Mouse (Mus musculus) forebrain, embryonic 13.5 days (tissue): ENCODE measurements around the gene Rap1gds1. TPM values are rescaled to one million over a fixed set of nuclear protein-coding genes. Genes with fewer than 3 reads are reported as not detected.

Source experiments
- ATAC-seq: fragments of 200-750 bp; cut with Nextera tagmentation; 2 replicates; pipeline ENCODE4 v1.8.0; 2017
- H3K27ac ChIP-seq: fragments of 300-500 bp; sonication (generic); 2 replicates; pipeline ENCODE4 v1.5.1; 2015; ENCODE audit warnings: inconsistent platforms, mild to moderate bottlenecking, moderate library complexity
- H3K27me3 ChIP-seq: fragments of 300-500 bp; sonication (generic); 2 replicates; pipeline ENCODE4 v1.6.1; 2015; ENCODE audit warnings: mild to moderate bottlenecking, inconsistent platforms
- H3K36me3 ChIP-seq: fragments of 300-500 bp; sonication (generic); 2 replicates; pipeline ENCODE4 v1.6.1; 2015; ENCODE audit warnings: mild to moderate bottlenecking, inconsistent platforms; ENCODE audit not compliant: poor library complexity, severe bottlenecking
- H3K4me1 ChIP-seq: fragments of 300-500 bp; sonication (generic); 2 replicates; pipeline ENCODE4 v1.6.1; 2015; ENCODE audit warnings: inconsistent platforms
- H3K4me2 ChIP-seq: fragments of 300-500 bp; sonication (generic); 2 replicates; pipeline ENCODE4 v1.6.1; 2015; ENCODE audit warnings: inconsistent platforms, mild to moderate bottlenecking, moderate library complexity
- H3K4me3 ChIP-seq: fragments of 300-500 bp; sonication (generic); 2 replicates; pipeline ENCODE4 v1.5.1; 2015; ENCODE audit warnings: mild to moderate bottlenecking, inconsistent platforms
- H3K9ac ChIP-seq: fragments of 300-500 bp; sonication (generic); 2 replicates; pipeline ENCODE4 v1.6.1; 2015; ENCODE audit warnings: mild to moderate bottlenecking, inconsistent platforms
- H3K9me3 ChIP-seq: fragments of 300-500 bp; sonication (generic); replicated peaks from 2 replicates; pipeline ENCODE4 v1.6.1; 2016; ENCODE audit warnings: inconsistent platforms
- WGBS: fragments of 180-500 bp; shearing (Covaris S2); methylation state at CpG from one replicate; pipeline ENCODE4 v1.1.7; 2015; 5-methylcytosine and 5-hydroxymethylcytosine counted together
- polyA plus RNA-seq: library from polyadenylated mRNA; unstranded; fragments of >200 nt; fragmentation: Nextera tagmentation; extraction: Ambion mirVana; gene quantifications from 2 replicates; pipeline ENCODE4 v1.2.1, GENCODE M21; 2015

Rap1gds1 gene
- polyA plus RNA-seq, 1 experiment from 2014 or later = 44.8 TPM

DNA sequence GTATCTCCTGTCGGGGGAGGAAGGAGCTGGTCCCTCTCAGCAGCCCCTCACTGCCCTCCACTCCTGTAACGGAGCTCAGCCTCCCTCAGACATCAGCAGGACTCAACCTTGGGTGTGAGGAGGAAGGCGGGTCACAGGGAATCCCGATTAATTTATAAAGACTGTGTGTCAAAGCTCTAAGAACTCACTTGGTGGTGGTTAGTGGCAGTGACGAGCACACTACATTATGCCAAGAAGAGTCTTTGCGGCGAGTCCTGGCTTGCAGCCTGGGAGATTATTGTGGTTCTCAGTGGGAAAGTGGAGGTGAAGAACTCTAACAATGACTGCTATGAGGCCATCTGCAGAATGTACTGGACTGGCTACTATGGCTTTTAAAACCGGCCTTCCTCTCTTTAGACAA lies 148.8 kb downstream of the Rap1gds1 start:
- ATAC-seq = no peak
- Histone ChIP-seq H3K4me3 (no peak overlapping the region), H3K9ac (no peak overlapping the region), H3K4me2 (no peak overlapping the region), H3K4me1 (no peaks in the 10 kb centered on the region), H3K27me3 (no peaks in the 10 kb centered on the region), H3K9me3 (no peaks in the 10 kb centered on the region), H3K27ac (no peak overlapping the region), H3K36me3 (peaks cover 45% of the 10 kb centered on the region)
- WGBS = 72% methylated on average over 8 of the region's 8 CpGs

DNA sequence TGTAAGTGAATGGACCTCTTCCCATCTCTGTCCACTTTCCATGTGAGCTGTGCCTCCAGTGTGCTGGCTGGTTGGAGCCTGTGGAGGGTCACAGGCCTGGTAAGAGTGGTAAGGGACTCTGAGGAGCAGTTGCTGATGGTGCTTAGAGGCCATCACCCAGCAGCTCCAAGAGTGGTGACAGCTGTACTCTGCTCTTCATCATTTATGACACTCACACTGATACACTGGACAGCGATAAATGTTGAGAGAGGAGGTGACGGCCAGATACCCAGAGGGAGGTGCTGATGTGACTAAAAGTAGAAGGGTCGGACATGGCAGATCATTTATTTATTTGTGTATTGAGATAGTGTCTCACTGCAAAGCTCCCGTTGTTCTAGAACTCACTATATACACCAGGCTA lies 156.8 kb downstream of the Rap1gds1 start:
- no peak for ATAC-seq
- 94% methylated on average over 4 of the region's 4 CpGs for WGBS
- no peak overlapping the region for H3K9ac ChIP-seq

GRCm38 (mm10) chr3:138917016-138917415 lies 158.0 kb downstream of the Rap1gds1 start:
- H3K4me2 ChIP-seq = no peak overlapping the region
- no peaks in the 10 kb centered on the region for H3K9me3 ChIP-seq
- H3K27me3 ChIP-seq = no peaks in the 10 kb centered on the region
- WGBS = 84% methylated on average over 4 of the region's 4 CpGs
- H3K4me3 ChIP-seq = no peak overlapping the region
- H3K9ac ChIP-seq = no peak overlapping the region
- ATAC-seq = no peak
- no peak overlapping the region for H3K27ac ChIP-seq
- no peaks in the 10 kb centered on the region for H3K4me1 ChIP-seq
- H3K36me3 ChIP-seq = 0 out of 2 replicates have a peak, but pooled peaks cover 2% of the 10 kb centered on the region

More for the DNA sequence above, 156.8 kb downstream of the Rap1gds1 start:
- no peaks in the 10 kb centered on the region for H3K9me3 ChIP-seq
- no peak overlapping the region for H3K27ac ChIP-seq
- no peaks in the 10 kb centered on the region for H3K27me3 ChIP-seq
- 0 out of 2 replicates have a peak, but pooled peaks cover 2% of the 10 kb centered on the region for H3K36me3 ChIP-seq
- no peak overlapping the region for H3K4me2 ChIP-seq
- no peaks in the 10 kb centered on the region for H3K4me1 ChIP-seq
- H3K4me3 ChIP-seq = no peak overlapping the region

DNA sequence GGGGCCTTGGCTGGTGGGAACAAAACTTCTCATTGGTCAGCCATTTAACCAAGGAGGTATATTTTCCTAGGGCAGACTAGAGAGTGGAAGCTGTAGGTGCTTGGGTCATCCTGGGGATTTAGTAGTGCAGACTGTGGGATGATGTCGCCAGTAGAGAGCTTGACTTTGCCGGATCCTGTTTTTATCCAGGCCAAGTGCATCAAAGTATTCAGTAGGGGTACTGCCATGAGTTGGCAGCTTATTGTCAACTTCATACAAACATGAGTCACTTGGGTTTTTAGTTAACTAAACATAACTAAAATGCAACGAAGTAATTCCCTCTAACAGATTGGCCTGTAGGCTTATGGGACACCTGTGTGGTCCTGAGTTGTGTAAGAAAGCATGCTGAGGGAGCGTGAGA lies 158.4 kb downstream of the Rap1gds1 start:
- no peak overlapping the region for H3K9ac ChIP-seq
- 0 out of 2 replicates have a peak, but pooled peaks cover 2% of the 10 kb centered on the region for H3K36me3 ChIP-seq
- WGBS = 89% methylated on average over 4 of the region's 4 CpGs
- H3K27me3 ChIP-seq = no peaks in the 10 kb centered on the region
- no peaks in the 10 kb centered on the region for H3K4me1 ChIP-seq
- no peak for ATAC-seq
- H3K9me3 ChIP-seq = no peaks in the 10 kb centered on the region
- no peak overlapping the region for H3K4me2 ChIP-seq
- no peak overlapping the region for H3K4me3 ChIP-seq
- H3K27ac ChIP-seq = no peak overlapping the region

DNA sequence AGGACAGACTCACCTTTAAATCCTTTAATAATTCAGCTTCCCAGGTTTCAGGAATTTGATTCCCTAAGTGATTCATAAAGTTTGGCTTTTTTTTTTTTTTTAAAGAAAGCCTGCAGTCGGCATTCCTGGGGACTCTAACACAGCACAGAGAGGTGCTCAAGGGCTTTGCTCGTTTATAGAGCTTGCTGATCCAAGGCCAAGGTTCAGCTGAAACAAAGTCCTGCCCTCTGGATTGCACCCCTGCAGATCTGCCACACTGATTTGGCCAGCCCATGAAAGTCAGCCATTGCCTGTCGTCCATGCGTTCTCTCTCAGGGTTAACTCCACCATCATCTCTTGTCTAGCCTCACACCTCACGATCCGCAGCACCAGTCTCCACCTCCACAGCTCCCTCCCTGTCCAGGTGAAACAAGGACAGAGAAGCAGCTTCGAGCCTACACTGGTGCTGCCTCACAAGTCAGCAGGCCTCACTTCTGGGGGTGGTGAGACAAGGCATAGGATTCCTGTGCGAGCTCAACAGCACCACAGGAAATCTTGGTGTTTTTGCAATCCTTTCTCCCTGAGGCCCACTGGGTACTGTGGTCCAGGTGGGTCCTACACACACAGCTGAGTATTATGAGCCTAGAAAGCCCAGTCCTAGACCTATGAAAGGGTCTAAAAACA lies 160.2 kb downstream of the Rap1gds1 start:
- H3K4me2 ChIP-seq = no peak overlapping the region
- ATAC-seq = no peak
- H3K4me3 ChIP-seq = no peak overlapping the region
- H3K9me3 ChIP-seq = no peaks in the 10 kb centered on the region
- no peak overlapping the region for H3K27ac ChIP-seq
- H3K36me3 ChIP-seq = 0 out of 2 replicates have a peak, but pooled peaks cover 1% of the 10 kb centered on the region
- H3K27me3 ChIP-seq = no peaks in the 10 kb centered on the region
- no peak overlapping the region for H3K9ac ChIP-seq
- WGBS = 64% methylated on average over 8 of the region's 8 CpGs
- no peaks in the 10 kb centered on the region for H3K4me1 ChIP-seq

DNA sequence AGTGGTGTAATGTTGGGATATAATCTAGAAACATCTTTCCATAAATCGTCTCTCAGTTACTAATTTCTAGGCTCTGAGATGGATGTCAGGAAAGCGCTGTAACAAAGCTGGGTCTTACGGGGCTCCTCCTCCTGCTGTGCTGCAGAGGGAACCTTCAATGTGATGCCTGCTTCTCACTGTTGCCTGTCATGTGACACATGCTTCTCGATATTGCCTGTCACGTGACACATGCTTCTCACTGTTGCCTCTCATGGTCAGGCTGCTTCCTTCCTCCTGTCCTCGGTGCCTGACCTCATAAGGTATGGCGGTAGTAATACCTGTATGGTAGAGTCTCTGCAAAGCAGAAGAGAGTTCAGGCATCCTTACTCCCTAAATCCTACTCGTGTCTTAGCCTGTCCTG lies 162.5 kb downstream of the Rap1gds1 start:
- Histone ChIP-seq H3K9me3 (no peaks in the 10 kb centered on the region), H3K36me3 (no peaks in the 10 kb centered on the region), H3K27ac (no peak overlapping the region), H3K4me1 (no peaks in the 10 kb centered on the region), H3K4me2 (no peak overlapping the region), H3K4me3 (no peak overlapping the region), H3K9ac (no peak overlapping the region), H3K27me3 (no peaks in the 10 kb centered on the region)
- no peak for ATAC-seq
- WGBS = 90% methylated on average over 8 of the region's 8 CpGs

DNA sequence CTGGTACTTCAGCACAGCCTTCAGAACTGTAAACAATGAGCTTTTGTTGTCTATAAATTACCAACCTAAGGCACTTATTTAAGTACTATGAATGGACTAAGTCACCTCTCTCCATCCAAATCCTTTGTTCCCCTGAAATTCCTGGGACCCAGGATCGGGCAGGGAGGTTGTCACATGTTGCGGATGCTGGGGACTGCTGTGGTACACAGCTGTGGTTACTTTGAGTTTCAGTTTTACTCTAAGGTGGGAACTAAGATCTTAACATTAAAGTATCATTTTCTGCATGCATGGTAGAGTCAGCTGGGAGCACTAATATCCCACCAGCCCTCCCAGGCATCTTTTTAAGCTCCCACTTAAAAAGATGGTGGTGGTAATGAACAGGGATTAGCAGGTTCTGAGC lies 165.7 kb downstream of the Rap1gds1 start:
- peaks cover 6% of the 10 kb centered on the region for H3K4me1 ChIP-seq
- 68% methylated on average over 2 of the region's 2 CpGs for WGBS
- H3K4me2 ChIP-seq = no peak overlapping the region
- H3K27me3 ChIP-seq = no peaks in the 10 kb centered on the region
- H3K36me3 ChIP-seq = no peaks in the 10 kb centered on the region
- H3K4me3 ChIP-seq = no peak overlapping the region
- H3K27ac ChIP-seq = no peak overlapping the region
- no peaks in the 10 kb centered on the region for H3K9me3 ChIP-seq
- no peak overlapping the region for H3K9ac ChIP-seq
- ATAC-seq = no peak

GRCm38 (mm10) chr3:138906112-138906880 lies 168.7 kb downstream of the Rap1gds1 start:
- Histone ChIP-seq H3K27ac (no peak overlapping the region), H3K9me3 (no peaks in the 10 kb centered on the region), H3K4me1 (peaks cover 6% of the 10 kb centered on the region), H3K27me3 (no peaks in the 10 kb centered on the region), H3K4me3 (no peak overlapping the region), H3K36me3 (peaks cover 22% of the 10 kb centered on the region), H3K4me2 (no peak overlapping the region), H3K9ac (no peak overlapping the region)
- 34% methylated on average over 17 of the region's 17 CpGs for WGBS
- peak; percentile 83 for ATAC-seq

DNA sequence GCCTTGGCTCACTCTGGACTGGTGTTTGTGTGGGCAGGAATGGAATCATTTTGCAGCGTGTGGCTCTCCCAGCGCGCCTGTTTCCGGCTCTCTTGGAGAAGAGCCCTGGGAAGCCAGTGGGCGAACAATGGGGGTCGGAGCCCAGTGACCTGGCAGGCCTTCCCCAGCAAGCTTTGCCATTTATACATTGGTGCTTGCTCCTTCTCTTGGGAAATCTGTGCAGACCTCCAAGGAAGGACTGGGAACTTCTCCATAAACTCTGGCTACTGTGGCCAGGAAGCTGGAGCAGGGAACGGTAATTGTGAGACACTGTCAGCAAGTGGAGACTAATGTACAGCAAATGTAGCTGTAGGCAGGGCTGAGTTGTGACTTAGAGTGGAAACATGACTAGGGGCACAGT lies 169.3 kb downstream of the Rap1gds1 start:
- Histone ChIP-seq H3K4me1 (peaks cover 6% of the 10 kb centered on the region), H3K9me3 (no peaks in the 10 kb centered on the region), H3K27me3 (no peaks in the 10 kb centered on the region), H3K27ac (no peak overlapping the region), H3K9ac (no peak overlapping the region), H3K4me3 (no peak overlapping the region), H3K4me2 (no peak overlapping the region), H3K36me3 (peaks cover 28% of the 10 kb centered on the region)
- 39% methylated on average over 7 of the region's 7 CpGs for WGBS
- no peak for ATAC-seq

- Histone ChIP-seq H3K27me3 (no peaks in the 10 kb centered on the region), H3K4me1 (peaks cover 3% of the 10 kb centered on the region), H3K4me2 (no peak overlapping the region), H3K4me3 (no peak overlapping the region), H3K27ac (no peak overlapping the region), H3K9ac (no peak overlapping the region), H3K9me3 (no peaks in the 10 kb centered on the region), H3K36me3 (peaks cover 69% of the 10 kb centered on the region)
- no peak for ATAC-seq
- WGBS = 90% methylated on average over 9 of the region's 9 CpGs
Measured at GRCm38 (mm10) chr3:138900571-138901141, 174.3 kb downstream of the Rap1gds1 start.

DNA sequence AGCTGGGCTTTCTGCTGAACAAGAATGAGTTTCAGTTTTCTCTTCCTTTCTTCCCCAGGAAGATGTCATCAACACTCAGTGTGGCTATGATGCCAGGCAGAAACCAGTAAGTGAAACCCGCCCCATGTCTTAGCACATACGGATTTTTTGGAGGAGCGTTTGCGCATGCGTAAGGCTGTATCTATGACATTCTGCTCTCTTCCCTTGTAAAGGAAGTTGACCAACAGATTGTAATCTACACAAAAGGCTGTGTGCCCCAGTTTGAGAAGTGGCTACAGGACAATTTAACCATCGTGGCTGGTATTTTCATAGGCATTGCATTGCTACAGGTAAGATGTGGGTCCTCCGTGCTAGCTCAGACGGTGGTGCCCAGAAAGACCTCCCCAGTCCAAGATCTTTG lies 176.9 kb downstream of the Rap1gds1 start:
- H3K4me2 ChIP-seq = no peak overlapping the region
- no peak overlapping the region for H3K4me3 ChIP-seq
- no peak for ATAC-seq
- peaks cover 67% of the 10 kb centered on the region for H3K36me3 ChIP-seq
- H3K9ac ChIP-seq = no peak overlapping the region
- H3K27ac ChIP-seq = no peak overlapping the region
- no peaks in the 10 kb centered on the region for H3K27me3 ChIP-seq
- H3K9me3 ChIP-seq = no peaks in the 10 kb centered on the region
- peaks cover 15% of the 10 kb centered on the region for H3K4me1 ChIP-seq
- WGBS = 98% methylated on average over 8 of the region's 8 CpGs

GRCm38 (mm10) chr3:138897500-138897899 lies 177.5 kb downstream of the Rap1gds1 start:
- Histone ChIP-seq H3K27ac (no peak overlapping the region), H3K4me2 (no peak overlapping the region), H3K27me3 (no peaks in the 10 kb centered on the region), H3K4me3 (no peak overlapping the region), H3K4me1 (peaks cover 16% of the 10 kb centered on the region), H3K9me3 (no peaks in the 10 kb centered on the region), H3K36me3 (peaks cover 62% of the 10 kb centered on the region), H3K9ac (no peak overlapping the region)
- 89% methylated on average over 11 of the region's 11 CpGs for WGBS
- no peak for ATAC-seq
